Mouse (Mus musculus): ENCODE measurements around the gene Crmp1. TPM values are rescaled to one million over a fixed set of nuclear protein-coding genes. Genes with fewer than 3 reads are reported as not detected.

Crmp1 gene
- total RNA-seq, 2 experiments from 2014 or later: 11.1 to 19.5 TPM

- peak; percentile 62 for DNase-seq
Observed at GRCm38 (mm10) chr5:37240550-37240949, 1.2 kb upstream of the Crmp1 start.

- DNase-seq: no peak
Observed at GRCm38 (mm10) chr5:37241224-37241623, 516 bp upstream of the Crmp1 start.

- DNase-seq: no peak
Observed at GRCm38 (mm10) chr5:37242360-37243168, 824 bp downstream of the Crmp1 start.

GRCm38 (mm10) chr5:37243169-37243886 lies 1.6 kb downstream of the Crmp1 start:
- DNase-seq: peak; percentile 88

- DNase-seq: no peak
Observed at GRCm38 (mm10) chr5:37244161-37244560, 2.4 kb downstream of the Crmp1 start.

- DNase-seq: no peak
Observed at GRCm38 (mm10) chr5:37244666-37245242, 3.0 kb downstream of the Crmp1 start.

- DNase-seq: peak; percentile 54
Observed at GRCm38 (mm10) chr5:37245651-37246050, 3.9 kb downstream of the Crmp1 start.

GRCm38 (mm10) chr5:37246138-37246910 lies 4.6 kb downstream of the Crmp1 start:
- DNase-seq: no peak

- no peak for DNase-seq
Observed at GRCm38 (mm10) chr5:37247456-37247855, 5.7 kb downstream of the Crmp1 start.

GRCm38 (mm10) chr5:37248870-37249269 lies 7.1 kb downstream of the Crmp1 start:
- DNase-seq: no peak

GRCm38 (mm10) chr5:37251596-37251995 lies 9.9 kb downstream of the Crmp1 start:
- no peak for DNase-seq

GRCm38 (mm10) chr5:37252101-37252804 lies 10.5 kb downstream of the Crmp1 start:
- DNase-seq: no peak

GRCm38 (mm10) chr5:37254523-37254922 lies 12.8 kb downstream of the Crmp1 start:
- DNase-seq: no peak

GRCm38 (mm10) chr5:37256823-37257222 lies 15.1 kb downstream of the Crmp1 start:
- no peak for DNase-seq

- peak; percentile 77 for DNase-seq
Observed at GRCm38 (mm10) chr5:37257243-37257642, 15.5 kb downstream of the Crmp1 start.

GRCm38 (mm10) chr5:37261734-37262133 lies 20.0 kb downstream of the Crmp1 start:
- DNase-seq: no peak

- DNase-seq: peak; percentile 63
Observed at GRCm38 (mm10) chr5:37263816-37264215, 22.1 kb downstream of the Crmp1 start.

- DNase-seq: no peak
Observed at GRCm38 (mm10) chr5:37281021-37281420, 39.3 kb downstream of the Crmp1 start.

- peak; percentile 66 for DNase-seq
Observed at GRCm38 (mm10) chr5:37288374-37288773, 46.6 kb downstream of the Crmp1 start.

- peak; percentile 45 for DNase-seq
Observed at GRCm38 (mm10) chr5:37289236-37289635, 47.5 kb downstream of the Crmp1 start.

- DNase-seq: no peak
Observed at GRCm38 (mm10) chr5:37290983-37291382, 49.2 kb downstream of the Crmp1 start.

GRCm38 (mm10) chr5:37296717-37297116 lies 55.0 kb downstream of the Crmp1 start:
- DNase-seq: no peak

All from adrenal gland, postnatal 10 days (tissue).